Mouse (Mus musculus) sigmoid colon, adult 10 weeks (tissue): Measurements from ENCODE around the gene Sost. TPM values are rescaled to one million over a fixed set of nuclear protein-coding genes. Genes with fewer than 3 reads are reported as not detected.

ENCODE experiments used
- polyA plus RNA-seq: library from polyadenylated mRNA; stranded (reverse); fragments of 350-450 nt; fragmentation: Illumina TruSeq; extraction: RNeasy Lipid Tissue Mini Kit (QIAGEN cat#74804); gene quantifications from one replicate; pipeline ENCODE4 v1.2.3, GENCODE M21; 2014; ENCODE audit warnings: low read depth, low replicate concordance

The Sost gene
- not detected for polyA plus RNA-seq

DNA sequence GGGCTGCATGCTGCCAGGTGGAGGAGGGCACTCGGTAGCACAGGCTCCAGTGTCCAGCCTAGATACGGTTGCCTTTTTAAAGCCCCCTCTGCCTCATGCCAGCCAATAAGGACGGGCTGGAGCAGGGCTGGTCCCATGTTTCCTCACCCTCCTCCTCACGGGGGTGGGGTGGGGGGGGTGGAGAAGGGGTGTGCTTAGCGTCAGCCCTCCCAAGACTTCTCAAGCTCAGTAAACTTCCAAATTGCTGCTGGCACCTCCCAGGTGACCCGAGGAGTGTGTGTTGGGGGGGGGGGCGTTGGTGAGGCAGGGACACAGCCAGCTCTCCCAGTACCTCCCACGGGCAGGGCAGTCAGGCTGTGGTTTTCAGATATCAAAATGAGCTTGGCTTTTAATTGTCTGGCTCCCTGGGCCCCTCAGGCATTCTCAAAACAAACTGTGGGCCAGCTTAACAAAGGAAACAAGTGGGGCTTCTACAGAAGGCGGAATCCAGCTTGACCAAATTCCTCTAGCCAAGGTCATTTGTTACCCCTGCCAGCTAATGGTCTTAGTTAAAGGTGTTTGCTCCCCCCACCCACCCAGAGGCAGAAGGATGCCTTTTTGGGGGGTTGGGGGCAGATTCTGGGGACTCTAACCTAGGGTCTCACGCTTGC, at the start of gene Sost:
Gene Sost, minus strand, starts transcription at position 51 of the 650 bp plus-strand sequence.

DNA sequence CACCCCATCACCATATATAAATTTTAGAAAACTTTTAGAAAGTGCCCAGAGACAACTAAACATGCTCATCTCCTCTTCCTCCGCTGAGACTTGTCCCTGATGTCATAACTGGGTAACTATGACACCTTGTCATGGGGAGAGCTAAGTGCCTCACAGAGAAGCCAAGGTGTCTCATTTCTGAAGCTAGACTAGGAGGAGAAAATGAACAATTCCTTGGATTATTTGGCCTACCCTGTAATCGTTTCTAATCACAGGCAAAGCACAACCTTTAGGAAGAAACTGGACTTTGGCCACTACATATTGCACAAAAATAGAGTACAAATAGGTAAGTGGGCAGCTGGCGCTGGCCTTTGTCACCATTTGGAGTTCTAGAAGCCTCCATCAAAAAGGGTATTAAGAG, 20.1 kb upstream of the Sost start, which contains the start of gene Dusp3:
Gene Dusp3, minus strand, starts transcription at position 101 of the 400 bp plus-strand sequence.

DNA sequence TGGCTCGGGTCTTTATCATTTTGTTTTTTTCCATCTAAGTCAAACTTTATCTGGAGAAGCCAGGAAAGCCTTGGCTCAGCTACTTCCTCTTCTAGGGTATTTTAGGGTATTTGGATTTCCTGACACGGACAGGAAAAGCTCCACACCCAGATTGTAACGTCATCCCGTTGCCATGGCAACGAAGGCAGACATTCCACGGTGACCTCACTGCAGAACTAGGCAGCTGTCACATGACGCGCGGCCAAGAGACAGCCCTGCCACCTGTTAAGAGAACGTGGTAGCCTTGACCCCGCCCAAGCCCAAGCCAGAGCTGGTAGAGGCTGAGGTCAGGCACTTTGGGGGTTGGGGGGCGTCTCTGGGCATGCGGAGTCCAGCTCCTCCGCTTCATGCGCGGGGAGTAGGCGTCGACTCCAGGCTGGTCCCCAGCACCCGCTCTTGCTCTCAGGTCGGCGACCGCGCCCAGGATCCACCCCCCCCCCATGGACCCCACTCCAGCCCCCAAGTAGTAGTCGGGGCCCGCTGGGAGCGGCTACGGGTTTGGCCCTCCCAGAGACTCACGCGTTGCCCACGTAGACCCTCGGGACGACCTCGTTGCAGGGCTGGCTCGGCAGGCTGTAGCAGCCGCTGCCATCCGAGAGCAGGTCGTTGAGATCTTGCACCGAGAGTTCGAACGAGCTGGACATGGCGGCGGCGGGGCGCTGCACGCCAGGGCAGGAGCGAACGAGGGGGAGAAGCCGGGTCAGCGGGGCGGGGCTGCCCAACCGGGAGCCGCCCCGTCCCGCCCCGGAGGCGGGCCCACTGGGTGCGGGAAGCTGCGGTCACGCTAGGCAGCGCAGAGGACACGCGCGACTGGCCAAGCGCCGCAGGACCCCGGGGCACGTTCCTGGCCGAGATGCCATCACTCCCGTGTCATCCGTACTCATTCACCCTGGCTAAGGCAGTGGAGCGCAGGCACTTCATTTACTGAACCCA, 17.5 kb upstream of the Sost start, which contains the start of gene Cfap97d1:
Gene Cfap97d1, plus strand, starts transcription at position 226 of the 972 bp plus-strand sequence.

Other genes with a start within 250 kb of the Sost start
- gene Dhx8, start 234.1 kb downstream of the Sost start, polyA plus RNA-seq: 18.9 TPM
- gene Etv4, start 181.6 kb downstream of the Sost start, polyA plus RNA-seq: 0.50 TPM
- gene Meox1, start 72.6 kb downstream of the Sost start, polyA plus RNA-seq: 1.5 TPM
- gene Cfap97d1, start 17.3 kb upstream of the Sost start, polyA plus RNA-seq: not detected
- gene Dusp3, start 20.0 kb upstream of the Sost start, polyA plus RNA-seq: 27.1 TPM
- gene Mpp3, start 61.4 kb upstream of the Sost start, polyA plus RNA-seq: 2.8 TPM
- 4.8 TPM for gene Cd300lg, start 74.5 kb upstream of the Sost start, polyA plus RNA-seq
- 0.44 TPM for gene Mpp2, start 121.5 kb upstream of the Sost start, polyA plus RNA-seq
- not detected for gene Ppy, start 134.3 kb upstream of the Sost start, polyA plus RNA-seq
- 9.1 TPM for gene Pyy, start 140.8 kb upstream of the Sost start, polyA plus RNA-seq
- not detected for gene Nags, start 178.5 kb upstream of the Sost start, polyA plus RNA-seq
- 4.1 TPM for gene Tmem101, start 189.4 kb upstream of the Sost start, polyA plus RNA-seq
- gene Lsm12, start 218.3 kb upstream of the Sost start, polyA plus RNA-seq: 57.3 TPM
- 3.1 TPM for gene G6pc3, start 222.6 kb upstream of the Sost start, polyA plus RNA-seq